Mouse (Mus musculus): ENCODE measurements around the gene Rad51ap2. TPM values are rescaled to one million over a fixed set of nuclear protein-coding genes. Genes with fewer than 3 reads are reported as not detected.

The Rad51ap2 gene
- polyA plus RNA-seq, 1 experiment from 2014 or later: 0.33 TPM

GRCm38 (mm10) chr12:11437907-11438447 is 17.9 kb upstream of the Rad51ap2 start:
- Histone ChIP-seq H3K9me3 (ENCODE audit: control insufficient read depth, low read length) (no peaks in the 10 kb centered on the region), H3K36me3 (ENCODE audit: control insufficient read depth, insufficient read depth, low read length) (no peaks in the 10 kb centered on the region), H3K4me3 (ENCODE audit: low read depth, low read length) (peak overlapping the region; percentile 26), H3K4me2 (replicated peaks; ENCODE audit: low read depth) (peak overlapping the region; percentile 58), H3K27me3 (ENCODE audit: control insufficient read depth, insufficient read depth, low read length) (no peaks in the 10 kb centered on the region), H3K4me1 (replicated peaks; ENCODE audit: control insufficient read depth, insufficient read depth) (no peaks in the 10 kb centered on the region), H3K9ac (ENCODE audit: low read length) (no peak overlapping the region), H3K27ac (replicated peaks) (no peak overlapping the region)
- TF ChIP-seq EP300 (optimal IDR thresholded peaks at IDR 0.05): no peak
- no peak for TF ChIP-seq CTCF (IDR thresholded peaks at IDR 0.05; ENCODE audit: low read depth)
- 0 out of 2 replicates have a peak, but pooled peaks have one; percentile 29 for ATAC-seq (ENCODE audit: low FRiP score, low TSS enrichment)
- DNase-seq (ENCODE audit: low spot score): peak; percentile 14
- WGBS: 39% methylated on average over 22 of the region's 23 CpGs

GRCm38 (mm10) chr12:11454146-11454545 is 1.7 kb upstream of the Rad51ap2 start:
- DNase-seq (ENCODE audit: low spot score): no peak
- ATAC-seq (ENCODE audit: low FRiP score, low TSS enrichment): no peak
- TF ChIP-seq CTCF (IDR thresholded peaks at IDR 0.05; ENCODE audit: low read depth) (no peak), EP300 (optimal IDR thresholded peaks at IDR 0.05) (no peak)
- no peaks in the 10 kb centered on the region for H3K4me1 ChIP-seq (replicated peaks; ENCODE audit: control insufficient read depth, insufficient read depth)
- WGBS: 62% methylated on average over 5 of the region's 5 CpGs
- no peaks in the 10 kb centered on the region for H3K9me3 ChIP-seq (ENCODE audit: control insufficient read depth, low read length)
- no peak overlapping the region for H3K27ac ChIP-seq (replicated peaks)
- no peak overlapping the region for H3K9ac ChIP-seq (ENCODE audit: low read length)
- no peak overlapping the region for H3K4me2 ChIP-seq (replicated peaks; ENCODE audit: low read depth)
- no peaks in the 10 kb centered on the region for H3K27me3 ChIP-seq (ENCODE audit: control insufficient read depth, insufficient read depth, low read length)
- H3K36me3 ChIP-seq (ENCODE audit: control insufficient read depth, insufficient read depth, low read length): no peaks in the 10 kb centered on the region
- no peak overlapping the region for H3K4me3 ChIP-seq (ENCODE audit: low read depth, low read length)

DNA sequence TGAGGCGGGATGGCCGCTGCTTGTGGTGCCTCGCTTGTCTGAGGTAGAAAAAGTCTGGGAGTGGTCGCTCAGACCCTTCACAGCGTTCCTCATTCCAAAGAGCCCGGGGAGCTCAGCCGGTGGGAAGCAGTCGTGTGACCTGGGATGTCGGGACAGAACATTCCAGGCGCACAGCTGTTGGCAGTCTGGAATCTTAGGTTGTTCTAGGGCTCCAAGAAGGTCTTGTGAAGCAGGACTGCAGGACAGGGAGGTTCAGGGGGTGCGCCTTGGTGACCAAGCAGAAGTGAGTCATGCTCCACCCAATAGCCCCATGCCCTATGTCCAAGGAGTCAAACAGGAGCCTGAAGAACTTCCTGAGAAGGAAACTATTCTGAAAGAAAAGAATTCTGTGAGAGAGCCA is 334 bp downstream of the Rad51ap2 start:
- no peaks in the 10 kb centered on the region for H3K27me3 ChIP-seq (ENCODE audit: control insufficient read depth, insufficient read depth, low read length)
- ATAC-seq (ENCODE audit: low FRiP score, low TSS enrichment) (peak; percentile 74), DNase-seq (ENCODE audit: low spot score) (no peak)
- no peak overlapping the region for H3K27ac ChIP-seq (replicated peaks)
- H3K4me2 ChIP-seq (replicated peaks; ENCODE audit: low read depth): peak overlapping the region; percentile 92
- peak overlapping the region; percentile 48 for H3K4me3 ChIP-seq (ENCODE audit: low read depth, low read length)
- no peaks in the 10 kb centered on the region for H3K9me3 ChIP-seq (ENCODE audit: control insufficient read depth, low read length)
- peak overlapping the region; percentile 50 for H3K9ac ChIP-seq (ENCODE audit: low read length)
- TF ChIP-seq EP300 (optimal IDR thresholded peaks at IDR 0.05): no peak
- TF ChIP-seq CTCF (IDR thresholded peaks at IDR 0.05; ENCODE audit: low read depth): no peak
- no peaks in the 10 kb centered on the region for H3K36me3 ChIP-seq (ENCODE audit: control insufficient read depth, insufficient read depth, low read length)
- H3K4me1 ChIP-seq (replicated peaks; ENCODE audit: control insufficient read depth, insufficient read depth): no peaks in the 10 kb centered on the region
- 3% methylated on average over 11 of the region's 11 CpGs for WGBS

GRCm38 (mm10) chr12:11456632-11457031 is 753 bp downstream of the Rad51ap2 start:
- Histone ChIP-seq H3K9ac (ENCODE audit: low read length) (no peak overlapping the region), H3K27ac (replicated peaks) (no peak overlapping the region), H3K4me3 (ENCODE audit: low read depth, low read length) (0 out of 2 replicates have a peak overlapping the region, but pooled peaks have one; percentile 48), H3K9me3 (ENCODE audit: control insufficient read depth, low read length) (no peaks in the 10 kb centered on the region), H3K4me1 (replicated peaks; ENCODE audit: control insufficient read depth, insufficient read depth) (no peaks in the 10 kb centered on the region), H3K4me2 (replicated peaks; ENCODE audit: low read depth) (no peak overlapping the region), H3K36me3 (ENCODE audit: control insufficient read depth, insufficient read depth, low read length) (no peaks in the 10 kb centered on the region), H3K27me3 (ENCODE audit: control insufficient read depth, insufficient read depth, low read length) (no peaks in the 10 kb centered on the region)
- ATAC-seq (ENCODE audit: low FRiP score, low TSS enrichment): no peak
- DNase-seq (ENCODE audit: low spot score): no peak
- WGBS: 76% methylated on average over 4 of the region's 4 CpGs
- TF ChIP-seq CTCF (IDR thresholded peaks at IDR 0.05; ENCODE audit: low read depth) (no peak), EP300 (optimal IDR thresholded peaks at IDR 0.05) (no peak)

Other genes with a start within 250 kb of the Rad51ap2 start
- not detected in 2 replicates for gene Msgn1, start 247.1 kb upstream of the Rad51ap2 start, polyA plus RNA-seq (2015; fragmentation: Nextera tagmentation; extraction: Ambion mirVana)
- 1.6 and 2.0 TPM in 2 replicates for gene Gen1, start 190.3 kb upstream of the Rad51ap2 start, polyA plus RNA-seq (2015; fragmentation: Nextera tagmentation; extraction: Ambion mirVana)
- gene Smc6, start 190.2 kb upstream of the Rad51ap2 start, polyA plus RNA-seq (2015; fragmentation: Nextera tagmentation; extraction: Ambion mirVana): 66.0 and 83.7 TPM in 2 replicates
- 0.65 and 0.72 TPM in 2 replicates for gene Vsnl1, start 19.5 kb upstream of the Rad51ap2 start, polyA plus RNA-seq (2015; fragmentation: Nextera tagmentation; extraction: Ambion mirVana)

Data from stomach, postnatal 0 days (tissue).